Mouse (Mus musculus) G1E (cell line): ENCODE measurements around the gene Hdac4. TPM values are rescaled to one million over a fixed set of nuclear protein-coding genes. Genes with fewer than 3 reads are reported as not detected.

Source experiments
- ATAC-seq: 2 replicates; pipeline ENCODE4 v1.8.0; 2016; ENCODE audit warnings: mild to moderate bottlenecking; ENCODE audit not compliant: insufficient number of reproducible peaks, poor library complexity, low FRiP score, severe bottlenecking; ENCODE audit errors: extremely low read depth
- DNase-seq: peaks from one replicate; pipeline ENCODE4 v3.0.0; 2012; ENCODE audit warnings: low spot score
- H3K27me3 ChIP-seq: 2 replicates; pipeline ENCODE4 v1.6.1; 2012; ENCODE audit warnings: mild to moderate bottlenecking, low read length, inconsistent platforms; ENCODE audit not compliant: insufficient read depth
- H3K36me3 ChIP-seq: replicated peaks from 2 replicates; pipeline ENCODE3; 2012; ENCODE audit warnings: mild to moderate bottlenecking, inconsistent platforms
- H3K4me1 ChIP-seq: 2 replicates; pipeline ENCODE4 v1.6.1; 2012; ENCODE audit warnings: low read depth, low read length, inconsistent platforms, mixed read lengths; ENCODE audit not compliant: insufficient read depth
- H3K4me3 ChIP-seq: 2 replicates; pipeline ENCODE4 v1.5.1; 2012; ENCODE audit warnings: low read depth, mild to moderate bottlenecking, inconsistent platforms, low read length, moderate library complexity, mixed read lengths
- H3K9me3 ChIP-seq: replicated peaks from 2 replicates; pipeline ENCODE4 v1.6.1; 2012; ENCODE audit warnings: inconsistent platforms
- CTCF ChIP-seq: IDR thresholded peaks from 2 replicates; pipeline ENCODE4 v1.5.1; 2012; ENCODE audit warnings: low read depth, low read length, inconsistent platforms, mixed read lengths
- GATA1 ChIP-seq: IDR thresholded peaks from 2 replicates; pipeline ENCODE4 v1.6.1; 2012; ENCODE audit warnings: borderline replicate concordance, low read length, inconsistent platforms, mixed read lengths
- GATA2 ChIP-seq: IDR thresholded peaks from 2 replicates; pipeline ENCODE4 v1.6.1; 2012; ENCODE audit warnings: low read depth, low read length, inconsistent platforms, borderline replicate concordance
- POLR2AphosphoS5 ChIP-seq: IDR thresholded peaks from 2 replicates; pipeline ENCODE4 v1.6.1; 2012; ENCODE audit warnings: low read depth, low read length, inconsistent platforms; ENCODE audit not compliant: insufficient replicate concordance
- TAL1 ChIP-seq: conservative IDR thresholded peaks from 2 replicates; pipeline ENCODE4 v1.6.1; 2012; ENCODE audit warnings: low read depth, low read length, inconsistent platforms, mixed read lengths
- polyA plus RNA-seq: library from polyadenylated mRNA; stranded (reverse); fragments of >175 nt; gene quantifications from 2 replicates; pipeline ENCODE4 v1.2.3, GENCODE M21; 2012
- total RNA-seq, 2 experiments: library from RNA; stranded (forward) in 1 of 2; stranded (reverse) in 1 of 2; fragments of 200-1000 nt in 1 of 2; fragments of >200 nt in 1 of 2; fragmentation: Nextera tagmentation in 1 of 2; gene quantifications; 2 replicates each; pipeline ENCODE4 v1.2.3; 2014 to 2017

Gene Hdac4
- total and polyA plus RNA-seq, 3 experiments, result 15.0 to 27.2 (median 19.7) TPM

DNA sequence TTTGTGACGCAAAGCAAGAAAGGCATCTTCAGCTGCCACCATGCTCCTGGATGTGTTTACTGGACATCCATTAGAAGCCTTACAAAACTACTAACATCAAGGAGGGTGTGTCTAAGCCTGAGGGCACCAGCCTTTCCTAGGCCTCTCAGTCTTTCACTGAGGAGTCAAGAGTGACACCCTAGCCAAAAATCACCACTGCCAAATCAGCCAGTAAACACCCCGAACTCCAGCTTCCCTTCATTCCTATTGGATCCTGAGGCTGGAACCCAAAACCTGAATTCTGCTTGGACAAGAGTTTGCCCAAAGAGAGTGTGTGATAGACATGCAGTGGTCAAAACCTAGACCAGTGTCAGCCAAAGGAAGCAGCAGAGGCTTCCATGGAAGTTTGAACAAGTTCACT, 87.5 kb downstream of the Hdac4 start:
- ATAC-seq, result no peak

DNA sequence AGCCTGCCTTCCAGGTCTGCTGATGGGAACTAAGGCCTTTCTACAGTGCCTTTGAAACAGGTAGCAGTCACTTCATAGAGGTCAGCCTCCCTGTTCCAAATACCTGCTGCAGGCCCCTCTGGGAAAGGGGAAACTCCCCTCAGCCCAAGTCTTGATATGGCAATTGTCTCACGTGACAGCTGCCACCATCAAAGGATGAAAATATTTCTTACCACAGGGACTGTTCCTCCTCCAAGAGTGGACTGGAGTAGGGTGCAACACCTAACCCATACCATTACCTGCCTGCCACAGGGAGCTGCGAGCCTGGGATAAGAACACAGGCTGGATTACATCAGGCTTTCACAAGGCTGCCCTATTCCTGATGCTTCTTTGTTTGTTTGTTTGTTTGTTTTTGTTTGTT, 88.0 kb downstream of the Hdac4 start:
- H3K9me3 ChIP-seq, result no peaks in the 10 kb centered on the region

More for the DNA sequence above, 87.5 kb downstream of the Hdac4 start:
- no peaks in the 10 kb centered on the region for H3K9me3 ChIP-seq
- no peak for DNase-seq
- H3K36me3 ChIP-seq, result peaks cover 85% of the 10 kb centered on the region
- H3K4me1 ChIP-seq, result peaks cover 26% of the 10 kb centered on the region
- TF ChIP-seq TAL1 (no peak), GATA1 (no peak), POLR2AphosphoS5 (no peak), GATA2 (no peak), CTCF (no peak)
- no peak overlapping the region for H3K4me3 ChIP-seq
- no peaks in the 10 kb centered on the region for H3K27me3 ChIP-seq

GRCm38 (mm10) chr1:92106486-92107160, 88.9 kb downstream of the Hdac4 start:
- Histone ChIP-seq H3K36me3 (peaks cover 85% of the 10 kb centered on the region), H3K27me3 (no peaks in the 10 kb centered on the region), H3K9me3 (no peaks in the 10 kb centered on the region), H3K4me3 (no peak overlapping the region), H3K4me1 (peaks cover 37% of the 10 kb centered on the region)
- ATAC-seq (no peak), DNase-seq (no peak)
- TF ChIP-seq GATA1, result no peak
- TF ChIP-seq POLR2AphosphoS5, result no peak
- no peak for TF ChIP-seq CTCF
- TF ChIP-seq TAL1, result no peak
- TF ChIP-seq GATA2, result no peak

More for the DNA sequence above, 88.0 kb downstream of the Hdac4 start:
- Histone ChIP-seq H3K36me3 (peaks cover 83% of the 10 kb centered on the region), H3K4me1 (peaks cover 29% of the 10 kb centered on the region), H3K4me3 (no peak overlapping the region), H3K27me3 (no peaks in the 10 kb centered on the region)
- DNase-seq (no peak), ATAC-seq (no peak)
- TF ChIP-seq CTCF (no peak), GATA2 (no peak), POLR2AphosphoS5 (no peak), GATA1 (no peak), TAL1 (no peak)

DNA sequence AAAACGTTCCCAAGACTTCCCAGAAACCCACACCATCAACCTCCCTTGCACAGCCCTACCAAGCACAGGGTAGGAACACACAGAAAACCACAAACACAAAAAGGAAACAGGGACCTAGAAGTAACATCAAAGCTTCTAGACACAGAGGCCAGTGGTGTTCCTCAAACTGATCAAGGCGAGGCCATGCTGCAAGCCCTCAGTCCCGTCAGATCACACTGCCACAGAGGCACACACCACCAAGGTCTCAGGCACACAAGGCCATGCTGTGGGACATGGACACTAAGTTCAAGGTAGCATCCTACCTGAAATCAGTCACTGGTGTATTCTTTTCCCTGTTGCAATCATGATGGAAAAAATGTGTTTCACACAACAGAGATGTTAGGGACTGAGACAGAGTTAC, 90.8 kb downstream of the Hdac4 start:
- H3K27me3 ChIP-seq, result no peaks in the 10 kb centered on the region

DNA sequence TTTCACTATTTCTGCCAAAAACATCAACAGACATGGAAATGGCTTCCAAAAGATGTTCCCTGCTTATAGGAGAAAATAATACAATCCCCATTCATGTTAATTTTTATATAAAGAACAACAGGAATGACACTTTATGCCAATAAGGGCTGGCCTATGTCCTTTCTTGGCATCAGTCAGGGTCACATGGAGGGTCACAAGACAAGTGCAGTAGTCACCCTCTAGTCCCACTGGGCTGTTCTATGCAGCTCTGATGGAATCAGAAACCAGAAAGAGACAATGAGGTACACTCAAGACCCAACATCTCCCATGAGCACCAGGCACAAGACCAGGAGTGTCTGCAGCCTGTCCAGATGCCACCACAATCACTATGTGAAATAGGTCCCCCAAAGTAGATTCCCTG, 91.5 kb downstream of the Hdac4 start:
- no peaks in the 10 kb centered on the region for H3K27me3 ChIP-seq
- ATAC-seq (no peak), DNase-seq (no peak)
- H3K4me1 ChIP-seq, result peaks cover 40% of the 10 kb centered on the region
- H3K36me3 ChIP-seq, result peaks cover 81% of the 10 kb centered on the region
- no peak overlapping the region for H3K4me3 ChIP-seq
- no peaks in the 10 kb centered on the region for H3K9me3 ChIP-seq
- TF ChIP-seq POLR2AphosphoS5 (no peak), GATA1 (no peak), CTCF (no peak), TAL1 (no peak), GATA2 (no peak)

More for the DNA sequence above, 90.8 kb downstream of the Hdac4 start:
- TF ChIP-seq POLR2AphosphoS5, result no peak
- Histone ChIP-seq H3K9me3 (no peaks in the 10 kb centered on the region), H3K4me1 (peaks cover 36% of the 10 kb centered on the region), H3K4me3 (no peak overlapping the region), H3K36me3 (peaks cover 84% of the 10 kb centered on the region)
- ATAC-seq (no peak), DNase-seq (no peak)

GRCm38 (mm10) chr1:92103377-92103776, 92.1 kb downstream of the Hdac4 start:
- DNase-seq, result no peak
- H3K4me1 ChIP-seq, result peaks cover 40% of the 10 kb centered on the region
- no peak for TF ChIP-seq GATA2
- no peak for TF ChIP-seq TAL1
- no peak for TF ChIP-seq CTCF
- no peak for TF ChIP-seq POLR2AphosphoS5
- no peak for TF ChIP-seq GATA1

GRCm38 (mm10) chr1:92102825-92103224, 92.7 kb downstream of the Hdac4 start:
- no peak for DNase-seq
- H3K4me1 ChIP-seq, result peaks cover 40% of the 10 kb centered on the region
- H3K36me3 ChIP-seq, result peaks cover 72% of the 10 kb centered on the region
- no peak overlapping the region for H3K4me3 ChIP-seq
- no peak for ATAC-seq
- no peaks in the 10 kb centered on the region for H3K27me3 ChIP-seq
- no peak for TF ChIP-seq GATA1
- TF ChIP-seq CTCF, result no peak
- TF ChIP-seq POLR2AphosphoS5, result no peak
- no peak for TF ChIP-seq TAL1
- no peak for TF ChIP-seq GATA2
- no peaks in the 10 kb centered on the region for H3K9me3 ChIP-seq

More at GRCm38 (mm10) chr1:92103377-92103776, 92.1 kb downstream of the Hdac4 start:
- Histone ChIP-seq H3K27me3 (no peaks in the 10 kb centered on the region), H3K36me3 (peaks cover 77% of the 10 kb centered on the region), H3K4me3 (no peak overlapping the region), H3K9me3 (no peaks in the 10 kb centered on the region)
- no peak for ATAC-seq
